Mouse (Mus musculus) forelimb bud, embryonic 11.5 days (tissue): Measurements from ENCODE around the gene Nid1.
"Not testable (repeated sequence)": the region's sequence is repeated elsewhere in the genome, so short reads cannot be mapped to it uniquely, and the experiment has no call there.

Experiments used
- DNase-seq: peaks from one replicate; pipeline ENCODE4 v3.0.0-alpha.2; 2012; ENCODE audit warnings: low read depth, low spot score

Gene Nid1

GRCm38 (mm10) chr13:13453332-13453731 is 16.0 kb downstream of the Nid1 start:
- not testable (repeated sequence) for DNase-seq

- not testable (repeated sequence) for DNase-seq
Measured at GRCm38 (mm10) chr13:13454249-13454648, 16.9 kb downstream of the Nid1 start.

DNA sequence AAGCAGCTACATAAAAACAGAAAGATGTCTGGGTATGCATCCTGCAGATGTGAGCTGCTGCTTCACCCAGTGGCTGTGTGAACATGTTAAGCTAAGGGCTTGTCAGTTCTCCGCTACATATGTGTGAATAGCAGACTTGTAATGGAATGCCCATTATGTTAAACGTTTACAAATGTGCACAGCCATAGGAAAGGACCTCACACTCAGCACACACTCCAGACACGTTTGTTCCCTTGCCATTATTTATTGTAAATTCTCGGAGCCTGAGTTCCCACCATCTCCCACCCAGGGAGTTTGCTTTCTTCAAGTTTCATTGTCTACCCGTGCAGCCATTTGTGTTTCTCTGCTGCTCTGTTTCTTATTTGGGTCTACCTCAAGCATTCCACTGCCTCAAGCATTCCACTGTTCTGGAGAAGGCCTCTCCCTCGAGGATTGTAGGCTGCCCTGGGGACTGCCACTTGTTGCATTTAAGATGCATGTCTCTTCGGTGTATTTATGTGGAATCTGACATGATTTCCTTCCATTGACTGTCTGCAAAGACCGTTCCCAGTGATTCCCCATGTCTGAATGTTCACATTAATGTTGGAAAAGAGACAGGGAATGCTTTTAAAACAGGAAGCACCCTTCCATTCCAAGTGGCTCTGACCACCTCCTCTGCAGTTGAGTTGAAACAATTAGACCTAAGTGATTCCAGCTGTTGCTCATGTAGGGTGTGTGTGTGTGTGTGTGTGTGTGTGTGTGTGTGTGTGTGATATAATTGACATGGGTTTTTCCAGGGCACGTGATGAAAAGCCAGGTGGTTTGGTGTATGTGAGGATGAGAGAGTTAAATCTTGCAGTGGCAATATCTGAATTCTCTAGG is 18.5 kb downstream of the Nid1 start:
- DNase-seq: peak; percentile 32

DNA sequence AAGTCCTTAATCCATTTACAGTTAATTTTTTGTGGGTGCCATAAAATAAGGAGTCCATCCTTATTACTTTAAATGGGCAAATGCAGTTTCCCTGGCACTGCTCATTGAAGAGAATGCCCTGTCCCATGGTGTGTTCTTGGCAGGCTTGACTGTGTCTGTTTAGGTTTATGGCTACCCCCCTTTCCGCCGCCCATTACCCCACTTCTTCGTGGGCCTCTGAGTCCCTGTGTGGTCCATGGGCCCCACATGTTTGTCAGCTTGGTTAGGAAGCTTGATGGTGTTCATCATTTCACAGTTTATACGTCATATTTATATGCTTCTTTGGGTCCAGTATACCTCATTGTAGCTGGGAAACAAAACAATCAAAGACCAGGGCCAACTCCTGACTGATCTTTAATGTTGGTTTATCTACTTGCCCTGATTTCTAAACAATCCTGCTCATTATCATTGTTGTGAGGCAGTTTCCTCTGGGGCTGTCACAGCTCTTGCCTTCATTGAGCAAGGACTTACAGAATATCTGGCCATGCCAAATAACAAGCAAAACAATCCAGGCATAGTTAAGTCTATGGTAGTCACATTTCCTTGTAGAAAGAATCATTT is 20.9 kb downstream of the Nid1 start:
- no peak for DNase-seq

DNA sequence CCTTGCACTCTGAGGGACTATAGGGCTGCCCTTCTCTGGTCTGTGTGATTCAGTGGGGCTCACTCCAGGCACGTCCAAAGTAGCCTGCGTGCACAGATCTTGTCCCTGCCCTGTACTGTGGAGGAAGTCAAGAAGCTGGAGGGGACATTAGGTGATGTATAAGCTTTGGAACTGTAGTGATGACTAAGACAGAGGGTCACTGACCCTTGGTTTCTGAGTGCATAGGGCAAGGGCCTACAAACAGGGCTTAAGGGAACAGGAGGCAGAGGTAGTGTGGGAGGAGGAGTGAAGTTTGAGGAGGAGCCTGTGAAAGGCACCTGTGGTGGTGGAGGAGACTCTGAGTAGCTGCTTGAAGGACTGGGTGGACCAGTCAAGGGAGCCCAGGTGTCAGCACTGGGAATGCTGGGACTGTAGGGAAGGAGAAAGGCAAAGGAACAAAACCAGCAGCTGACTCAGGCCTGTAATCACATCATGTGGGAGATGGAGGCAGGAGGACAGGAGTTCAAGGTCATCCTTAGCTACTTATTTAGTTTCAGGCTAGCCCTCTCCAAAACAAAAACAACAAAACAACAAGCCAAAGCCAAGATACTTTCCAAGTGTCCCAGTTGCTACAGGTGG is 23.3 kb downstream of the Nid1 start:
- no peak for DNase-seq

GRCm38 (mm10) chr13:13461446-13462192 is 24.3 kb downstream of the Nid1 start:
- DNase-seq: no peak

DNA sequence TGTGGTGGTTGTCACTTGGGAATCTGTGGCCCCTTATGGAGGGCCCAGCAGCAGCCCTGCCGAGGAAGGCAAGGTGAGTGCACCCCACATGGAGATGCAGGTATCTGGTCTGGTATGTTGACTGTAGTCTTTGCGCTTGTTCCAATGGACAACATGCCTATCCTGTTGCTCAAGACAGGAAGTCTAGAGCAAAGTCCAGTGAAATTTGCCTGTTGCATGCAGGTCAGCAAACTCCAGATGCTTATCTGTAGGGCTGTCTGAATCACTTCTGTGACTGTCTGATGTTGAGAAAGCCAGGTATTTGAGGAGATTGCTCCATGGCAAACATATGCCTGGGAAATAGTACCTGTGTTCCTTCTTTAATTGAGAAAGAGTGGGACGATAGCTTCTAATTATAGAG is 26.6 kb downstream of the Nid1 start:
- no peak for DNase-seq

GRCm38 (mm10) chr13:13467249-13467648 is 29.9 kb downstream of the Nid1 start:
- not testable (repeated sequence) for DNase-seq

- no peak for DNase-seq
Measured at GRCm38 (mm10) chr13:13468513-13468912, 31.2 kb downstream of the Nid1 start.

- no peak for DNase-seq
Measured at GRCm38 (mm10) chr13:13471334-13471757, 34.0 kb downstream of the Nid1 start.

- DNase-seq: not testable (repeated sequence)
Measured at GRCm38 (mm10) chr13:13474464-13474863, 37.1 kb downstream of the Nid1 start.

DNA sequence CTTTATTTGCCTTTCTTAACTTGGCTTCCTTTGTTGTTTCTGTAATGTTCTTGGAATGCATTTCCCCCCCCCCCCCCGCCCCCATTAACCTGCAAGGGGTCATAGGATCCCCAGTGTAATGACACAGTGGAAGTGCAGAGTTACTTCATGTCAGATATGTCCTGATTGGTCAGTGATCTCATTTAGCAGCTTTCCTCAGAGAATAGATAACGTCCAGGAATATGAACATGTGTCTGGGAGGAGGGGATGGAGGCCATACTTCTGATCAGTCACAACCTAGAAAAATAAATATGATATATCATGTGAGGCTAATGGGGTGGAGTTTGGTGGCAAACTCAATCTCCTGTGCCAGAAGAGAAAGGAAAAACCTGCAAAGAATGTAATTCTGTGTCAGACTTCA is 37.6 kb downstream of the Nid1 start:
- no peak for DNase-seq

DNA sequence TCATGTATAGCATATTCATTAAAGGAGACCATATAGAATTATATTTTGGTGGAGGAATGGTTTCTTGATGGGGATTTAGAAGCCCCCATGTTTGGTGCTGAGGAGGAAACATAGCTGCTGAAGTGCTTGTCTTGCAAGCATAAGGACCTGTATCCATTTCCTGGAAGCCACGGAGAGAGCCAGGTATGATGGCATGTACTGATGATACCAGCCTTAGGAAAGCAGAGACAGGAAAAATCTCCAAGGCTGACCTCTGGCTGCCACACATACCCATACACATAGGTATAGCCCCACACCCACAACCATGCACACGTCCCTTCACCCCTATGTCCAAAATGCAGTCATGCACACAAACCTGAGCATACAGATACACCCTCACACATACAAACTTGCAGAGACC is 39.2 kb downstream of the Nid1 start:
- DNase-seq: no peak

DNA sequence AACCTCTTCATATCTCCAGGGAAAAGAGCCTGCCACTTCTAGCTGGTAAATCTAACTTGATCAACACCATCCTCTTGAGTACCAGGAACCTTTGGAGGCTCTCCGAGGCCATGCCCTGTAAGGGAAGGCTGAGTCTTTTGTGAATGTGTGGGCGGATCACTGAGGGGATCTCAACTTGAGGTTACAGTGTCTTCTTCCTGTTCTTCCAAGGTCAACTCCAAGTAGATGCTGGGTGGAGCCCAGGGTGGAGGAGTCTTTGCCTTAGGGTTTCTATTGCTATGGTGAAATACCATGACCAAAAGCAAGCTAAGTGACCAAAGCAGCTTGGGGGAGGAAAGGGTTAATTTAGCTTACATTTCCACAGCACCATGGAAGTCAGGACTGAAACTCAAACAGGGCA is 39.7 kb downstream of the Nid1 start:
- no peak for DNase-seq

DNA sequence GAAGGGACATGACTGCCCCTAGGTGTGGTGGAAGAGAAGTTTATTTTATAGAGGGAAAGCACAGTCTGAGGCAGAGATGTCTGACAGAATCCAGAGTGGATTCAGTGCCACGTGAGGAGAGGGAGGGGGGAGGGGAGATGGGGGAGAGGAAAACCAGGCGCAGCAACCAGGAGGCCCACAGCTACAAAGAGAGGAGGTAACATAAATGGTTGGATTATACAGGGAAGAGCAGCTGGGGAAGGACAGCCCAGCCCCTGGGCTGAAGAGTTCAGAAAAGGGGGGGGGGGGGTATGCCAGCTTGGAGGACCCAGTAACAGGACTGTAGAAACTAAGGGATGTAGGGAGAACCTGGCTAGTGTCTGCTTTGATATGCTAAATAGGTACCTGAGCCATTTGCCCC is 42.6 kb downstream of the Nid1 start:
- DNase-seq: no peak

DNA sequence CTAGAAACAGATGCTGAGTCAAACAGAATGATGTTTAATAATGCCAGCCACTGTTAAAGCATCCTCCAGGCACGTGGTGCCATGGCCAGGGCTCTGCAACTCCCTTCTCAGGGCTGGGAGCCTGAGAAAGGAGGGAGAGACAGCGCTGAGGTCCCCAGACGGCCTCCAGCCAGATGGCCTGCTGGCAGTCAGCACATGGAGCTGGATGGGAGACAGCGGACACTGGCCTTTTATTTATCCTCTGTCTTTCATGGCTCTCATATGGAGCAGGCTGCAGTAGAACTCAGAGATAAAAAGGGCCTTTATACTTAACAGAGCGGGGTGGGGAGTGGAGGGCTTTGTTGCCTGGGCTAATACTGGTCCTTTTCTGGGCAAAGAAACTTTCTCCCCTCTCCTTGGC is 43.7 kb downstream of the Nid1 start:
- no peak for DNase-seq

DNA sequence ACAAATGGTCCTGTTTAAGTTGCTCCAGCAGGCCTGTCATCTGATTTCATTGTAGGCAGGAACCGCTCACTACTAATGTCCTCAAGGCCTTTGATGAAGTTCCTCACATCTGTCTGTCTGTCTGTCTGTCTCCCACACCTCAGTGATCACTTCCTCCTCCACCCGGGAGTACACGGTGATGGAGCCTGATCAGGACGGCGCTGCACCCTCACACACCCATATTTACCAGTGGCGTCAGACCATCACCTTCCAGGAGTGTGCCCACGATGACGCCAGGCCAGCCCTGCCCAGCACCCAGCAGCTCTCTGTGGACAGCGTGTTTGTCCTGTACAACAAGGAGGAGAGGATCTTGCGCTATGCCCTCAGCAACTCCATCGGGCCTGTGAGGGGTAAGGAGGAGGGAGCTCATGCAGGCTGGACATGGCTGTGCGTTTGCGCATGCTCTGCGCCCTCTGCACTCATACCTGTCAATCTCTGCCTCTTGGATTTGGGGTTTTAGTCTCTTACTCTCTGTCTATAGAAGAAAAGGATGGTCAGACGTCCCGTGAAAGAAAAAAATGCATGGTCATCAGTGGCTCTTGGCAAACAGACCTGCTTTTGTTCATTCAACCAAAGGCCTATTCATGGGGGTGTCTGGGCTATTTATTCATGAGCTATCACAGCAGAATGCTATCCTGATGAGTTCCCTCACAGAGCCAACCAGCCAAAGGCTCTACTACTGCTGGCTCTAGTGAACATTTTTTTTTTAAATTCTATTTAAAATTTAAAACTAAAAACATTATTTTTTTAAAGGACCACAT is 44.7 kb downstream of the Nid1 start:
- DNase-seq: no peak

- no peak for DNase-seq
Measured at GRCm38 (mm10) chr13:13484351-13484751, 47.0 kb downstream of the Nid1 start.

GRCm38 (mm10) chr13:13484883-13485282 is 47.5 kb downstream of the Nid1 start:
- DNase-seq: no peak

- no peak for DNase-seq
Measured at GRCm38 (mm10) chr13:13485682-13486081, 48.3 kb downstream of the Nid1 start.

- DNase-seq: no peak
Measured at GRCm38 (mm10) chr13:13487851-13488250, 50.5 kb downstream of the Nid1 start.
